Mouse (Mus musculus) frontal cortex, adult 2 months (tissue): Measurements from ENCODE around the gene Ugt1a8. TPM values are rescaled to one million over a fixed set of nuclear protein-coding genes. Genes with fewer than 3 reads are reported as not detected.
"Not testable (repeated sequence)": the region's sequence is repeated elsewhere in the genome, so short reads cannot be mapped to it uniquely, and the experiment has no call there.

Experiments
- DNase-seq, 2 experiments: peaks; one replicate each; pipeline ENCODE4 v3.0.0; 2022; ENCODE audit warnings: low spot score in 1 of 2; ENCODE audit errors: extremely low spot score in 1 of 2
- polyA plus RNA-seq: library from polyadenylated mRNA; depleted of rRNA; stranded (reverse); fragments of >200 nt; gene quantifications from 2 replicates; pipeline ENCODE4 v1.2.3, GENCODE M21; 2012

Ugt1a8 gene
- polyA plus RNA-seq, 1 experiment: 0.04 TPM

DNA sequence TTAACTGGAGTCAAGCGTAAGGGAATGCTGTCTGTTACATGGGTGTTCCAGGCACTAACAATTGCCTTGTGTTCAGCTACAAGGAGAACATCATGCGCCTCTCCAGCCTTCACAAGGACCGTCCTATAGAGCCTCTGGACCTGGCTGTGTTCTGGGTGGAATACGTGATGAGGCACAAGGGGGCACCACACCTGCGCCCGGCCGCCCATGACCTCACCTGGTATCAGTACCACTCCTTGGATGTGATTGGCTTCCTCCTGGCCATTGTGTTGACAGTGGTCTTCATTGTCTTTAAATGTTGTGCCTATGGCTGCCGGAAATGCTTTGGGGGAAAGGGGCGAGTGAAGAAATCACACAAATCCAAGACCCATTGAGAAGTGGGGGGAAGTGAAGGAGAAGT is 130.4 kb downstream of the Ugt1a8 start:
- no peak for DNase-seq

DNA sequence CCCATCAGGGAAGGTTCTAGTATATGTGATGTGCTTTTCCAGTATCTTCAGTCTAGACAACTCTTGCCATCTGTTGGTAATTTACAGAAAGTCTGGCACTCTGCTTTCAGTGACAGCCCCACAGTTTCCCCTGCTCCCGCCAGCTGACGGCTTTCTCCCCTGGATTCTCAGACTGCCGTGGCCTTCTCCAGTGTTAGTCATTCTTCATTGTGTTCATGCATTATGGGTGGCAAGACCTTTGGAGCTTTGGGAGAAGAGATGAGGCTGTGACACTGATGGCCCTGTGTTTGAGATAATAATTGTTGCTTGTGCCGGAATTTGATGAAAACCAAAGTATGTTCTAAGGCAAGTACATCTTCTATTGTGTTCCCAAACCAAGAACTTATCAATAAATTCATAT is 131.0 kb downstream of the Ugt1a8 start:
- no peak for DNase-seq

DNA sequence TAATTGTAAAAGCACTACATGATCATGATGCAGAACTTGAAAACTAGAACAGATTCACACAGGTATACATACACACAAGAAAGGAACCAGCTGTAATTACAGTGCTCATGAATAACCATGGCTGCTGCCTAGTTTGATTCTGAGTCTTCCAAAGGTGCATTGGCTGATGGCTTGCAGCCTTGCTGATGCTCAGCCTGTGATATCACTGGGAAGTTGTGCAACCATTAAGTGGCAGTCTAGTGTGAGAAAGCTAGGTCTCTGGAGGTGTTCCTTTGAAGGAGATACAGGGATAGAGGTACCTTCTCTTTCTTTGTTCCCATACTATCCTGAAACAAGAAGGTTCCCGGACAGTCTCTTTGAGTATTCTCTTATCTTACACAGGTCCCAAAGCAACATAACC is 131.4 kb downstream of the Ugt1a8 start:
- DNase-seq: no peak

GRCm38 (mm10) chr1:88220336-88220735 is 132.7 kb downstream of the Ugt1a8 start:
- no peak for DNase-seq

DNA sequence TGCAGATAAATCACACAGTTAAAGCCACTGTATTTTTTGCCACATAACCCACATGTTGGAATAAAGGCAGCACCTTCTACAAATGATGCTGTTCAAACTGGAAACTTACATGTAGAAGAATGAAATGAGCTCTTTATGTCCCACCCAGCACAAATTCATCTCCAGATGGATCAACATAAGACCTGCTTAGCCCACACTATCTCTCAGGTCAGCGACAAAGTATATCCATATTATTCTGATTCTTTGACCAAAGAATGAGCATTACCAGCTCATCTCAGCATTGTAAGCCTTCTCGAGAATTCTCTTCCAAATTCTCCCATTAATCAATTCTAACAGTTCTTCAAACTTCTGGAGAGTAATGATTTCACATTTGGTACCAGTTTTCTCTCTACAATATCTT is 134.6 kb downstream of the Ugt1a8 start:
- DNase-seq: no peak

DNA sequence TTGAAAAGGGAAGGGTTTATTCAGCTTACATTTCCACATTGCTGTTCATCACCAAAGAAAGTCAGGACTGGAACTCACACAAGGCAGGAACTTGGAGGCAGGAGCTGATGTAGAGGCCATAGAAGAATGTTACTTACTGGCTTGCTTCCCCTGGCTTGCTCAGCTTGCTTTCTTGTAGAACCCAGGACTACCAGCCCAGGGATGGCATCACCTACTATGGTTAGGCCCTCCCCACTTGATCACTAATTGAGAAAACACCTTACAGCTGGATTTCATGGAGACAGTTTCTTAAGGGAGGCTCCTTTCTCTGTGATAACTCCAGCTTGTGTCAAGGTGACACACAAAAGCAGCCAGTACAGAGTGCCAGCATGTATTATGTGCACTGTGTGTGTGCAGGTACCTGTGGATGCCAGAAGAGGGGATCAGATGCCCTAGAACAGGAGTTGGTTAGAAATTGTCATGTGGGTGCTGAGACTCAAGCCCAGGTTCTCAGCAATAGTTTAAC is 135.4 kb downstream of the Ugt1a8 start:
- DNase-seq: not testable (repeated sequence)

- no peak for DNase-seq
Observed at GRCm38 (mm10) chr1:88223591-88223990, 136.0 kb downstream of the Ugt1a8 start.

GRCm38 (mm10) chr1:88224029-88224776 is 136.6 kb downstream of the Ugt1a8 start:
- DNase-seq: no peak

GRCm38 (mm10) chr1:88225301-88225700 is 137.7 kb downstream of the Ugt1a8 start:
- not testable (repeated sequence) for DNase-seq

GRCm38 (mm10) chr1:88225741-88226140 is 138.1 kb downstream of the Ugt1a8 start:
- no peak for DNase-seq

DNA sequence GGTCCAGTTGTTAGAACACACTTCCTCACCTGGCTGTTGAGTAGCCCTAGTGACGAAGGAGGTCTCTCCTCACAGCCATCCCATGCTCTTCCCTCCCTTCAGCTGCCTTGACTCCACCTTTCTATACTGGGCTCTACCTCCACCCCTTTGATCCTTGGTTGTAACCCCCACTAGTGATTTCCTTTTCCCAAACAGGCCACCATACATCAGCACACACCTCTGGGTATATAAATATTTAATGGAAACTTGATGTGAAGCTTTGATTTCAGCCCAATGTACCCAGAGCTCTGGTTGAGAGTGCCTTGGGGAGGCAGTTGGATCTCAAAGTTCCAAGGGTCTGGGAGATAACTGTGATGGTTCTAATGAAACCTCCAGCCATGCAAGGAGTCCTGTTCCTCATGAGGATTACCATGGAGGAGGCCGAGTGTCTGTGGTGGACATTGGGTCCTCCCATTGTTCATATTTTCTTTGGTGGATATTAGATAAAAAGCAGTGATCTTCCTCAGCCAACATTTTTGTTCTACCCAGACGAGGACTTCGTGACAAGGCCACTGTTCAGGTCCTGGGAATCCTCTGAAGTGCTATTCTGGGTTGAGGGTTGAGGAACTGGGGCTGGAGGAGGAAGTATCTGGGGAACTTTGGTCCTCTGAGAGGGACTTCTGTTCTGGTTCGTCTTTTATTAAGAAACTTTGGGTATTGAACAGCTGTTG is 139.2 kb downstream of the Ugt1a8 start, which contains the start of gene Mroh2a:
Gene Mroh2a, plus strand, starts transcription at position 317 of the 710 bp plus-strand sequence.
- no peak for DNase-seq

- DNase-seq: no peak
Observed at GRCm38 (mm10) chr1:88227482-88227881, 139.9 kb downstream of the Ugt1a8 start.

- no peak for DNase-seq
Observed at GRCm38 (mm10) chr1:88228121-88228520, 140.5 kb downstream of the Ugt1a8 start.

- no peak for DNase-seq
Observed at GRCm38 (mm10) chr1:88229566-88229965, 142.0 kb downstream of the Ugt1a8 start.

- DNase-seq: no peak
Observed at GRCm38 (mm10) chr1:88229986-88230385, 142.4 kb downstream of the Ugt1a8 start.

DNA sequence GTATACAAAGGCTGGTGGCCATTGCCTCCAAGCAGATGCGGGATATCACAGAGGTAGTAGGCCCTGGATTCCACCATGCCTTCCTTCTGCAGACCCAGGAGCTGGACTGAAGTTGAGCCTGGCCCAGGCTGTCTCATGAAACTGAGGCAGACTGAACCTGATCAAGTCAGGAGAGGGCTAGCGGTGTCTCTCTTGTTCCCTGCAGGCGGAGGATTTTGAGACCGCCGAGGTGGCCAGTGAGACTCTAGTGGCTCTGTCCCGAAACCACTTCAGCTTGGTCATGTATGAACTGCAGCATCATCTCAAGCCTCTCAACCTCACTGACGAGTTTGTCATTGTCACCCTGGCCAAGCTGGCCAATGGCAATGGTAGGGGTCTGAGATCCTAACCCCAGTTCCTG is 142.8 kb downstream of the Ugt1a8 start:
- no peak for DNase-seq

- no peak for DNase-seq
Observed at GRCm38 (mm10) chr1:88230981-88231802, 143.6 kb downstream of the Ugt1a8 start.

DNA sequence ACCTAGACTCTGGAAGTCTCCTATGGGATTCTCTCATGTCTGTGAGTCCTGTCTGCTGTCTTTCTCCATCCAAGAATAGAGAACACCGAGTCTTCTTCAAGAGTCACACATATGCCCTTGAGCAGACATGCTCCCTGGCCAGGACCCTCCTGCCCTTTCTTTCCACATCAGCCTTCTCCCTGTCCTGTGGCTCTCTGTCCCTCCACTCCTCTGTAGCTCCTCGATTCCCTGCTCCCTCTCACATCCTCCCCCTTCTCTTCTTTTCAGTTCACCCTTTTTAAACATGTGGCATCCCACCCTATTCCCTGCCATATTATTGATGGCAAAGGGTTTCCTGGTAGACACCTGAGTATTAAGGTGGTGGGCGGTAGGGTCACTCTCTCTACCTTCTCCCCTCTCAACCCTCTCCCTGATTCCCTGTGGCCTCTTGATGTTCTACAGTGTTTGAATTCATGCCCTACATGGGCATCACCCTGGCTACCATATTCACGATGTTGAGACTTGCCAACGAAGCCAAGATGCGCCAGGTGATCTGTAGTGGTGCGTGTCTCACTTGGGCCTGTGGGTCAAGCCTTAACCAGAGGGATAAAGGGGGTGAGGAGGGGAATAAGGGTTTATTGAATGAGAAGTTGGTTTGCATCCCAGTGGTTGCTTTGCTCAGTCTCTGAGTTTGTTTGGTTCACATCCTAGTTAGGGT is 144.3 kb downstream of the Ugt1a8 start:
- DNase-seq: no peak

- no peak for DNase-seq
Observed at GRCm38 (mm10) chr1:88232664-88233380, 145.2 kb downstream of the Ugt1a8 start.
